Mouse (Mus musculus): ENCODE results near the gene Efcab11. TPM values are rescaled to one million over a fixed set of nuclear protein-coding genes. Genes with fewer than 3 reads are reported as not detected.

Gene Efcab11
- polyA plus RNA-seq, 1 experiment from 2014 or later: 11.8 TPM

DNA sequence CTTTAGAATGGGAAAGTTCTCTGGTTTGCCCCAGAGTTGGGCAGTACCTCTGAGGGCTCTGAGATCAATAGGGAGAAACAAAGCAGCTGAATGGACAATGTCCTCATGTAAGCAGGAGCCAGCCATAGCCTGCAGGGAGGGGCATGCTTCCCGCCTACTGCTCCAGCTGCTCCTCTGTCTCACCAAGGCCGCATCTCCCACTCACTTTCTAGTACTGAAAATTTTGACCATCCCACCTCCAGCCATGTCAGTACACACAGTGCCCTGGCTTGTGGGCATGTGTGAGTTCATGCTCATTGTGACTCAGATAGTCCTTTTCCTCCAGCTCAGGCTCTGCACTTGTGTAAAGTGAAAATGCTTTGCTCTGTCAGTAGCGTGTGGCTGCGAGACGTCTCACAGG, 20.3 kb upstream of the Efcab11 start:
- H3K27me3 ChIP-seq (replicated peaks): no peaks in the 10 kb centered on the region
- H3K36me3 ChIP-seq: peaks cover 50% of the 10 kb centered on the region
- H3K4me2 ChIP-seq: no peak overlapping the region
- H3K9me3 ChIP-seq (replicated peaks): no peaks in the 10 kb centered on the region
- WGBS: 87% methylated on average over 5 of the region's 5 CpGs
- H3K4me1 ChIP-seq (replicated peaks): 0 out of 2 replicates have a peak, but pooled peaks cover 4% of the 10 kb centered on the region
- no peak overlapping the region for H3K27ac ChIP-seq (ENCODE audit: poor library complexity, severe bottlenecking)
- no peak overlapping the region for H3K4me3 ChIP-seq
- no peak overlapping the region for H3K9ac ChIP-seq
- ATAC-seq (ENCODE audit: insufficient number of reproducible peaks, low FRiP score): no peak

GRCm38 (mm10) chr12:99902867-99903370, 18.7 kb upstream of the Efcab11 start:
- Histone ChIP-seq H3K4me1 (replicated peaks) (0 out of 2 replicates have a peak, but pooled peaks cover 4% of the 10 kb centered on the region), H3K27ac (ENCODE audit: poor library complexity, severe bottlenecking) (peak overlapping the region; percentile 63), H3K9ac (no peak overlapping the region), H3K27me3 (replicated peaks) (no peaks in the 10 kb centered on the region), H3K36me3 (peaks cover 56% of the 10 kb centered on the region), H3K9me3 (replicated peaks) (no peaks in the 10 kb centered on the region), H3K4me2 (no peak overlapping the region), H3K4me3 (no peak overlapping the region)
- 60% methylated on average over 4 of the region's 4 CpGs for WGBS
- ATAC-seq (ENCODE audit: insufficient number of reproducible peaks, low FRiP score): no peak

GRCm38 (mm10) chr12:99901973-99902866, 18.0 kb upstream of the Efcab11 start:
- 64% methylated on average over 8 of the region's 8 CpGs for WGBS
- Histone ChIP-seq H3K27ac (ENCODE audit: poor library complexity, severe bottlenecking) (peak overlapping the region; percentile 63), H3K4me3 (no peak overlapping the region), H3K36me3 (peaks cover 57% of the 10 kb centered on the region), H3K9ac (no peak overlapping the region), H3K4me2 (no peak overlapping the region), H3K4me1 (replicated peaks) (0 out of 2 replicates have a peak, but pooled peaks cover 4% of the 10 kb centered on the region), H3K27me3 (replicated peaks) (no peaks in the 10 kb centered on the region), H3K9me3 (replicated peaks) (no peaks in the 10 kb centered on the region)
- no peak; the same call in 1 of the 2 replicates for ATAC-seq (ENCODE audit: insufficient number of reproducible peaks, low FRiP score)

DNA sequence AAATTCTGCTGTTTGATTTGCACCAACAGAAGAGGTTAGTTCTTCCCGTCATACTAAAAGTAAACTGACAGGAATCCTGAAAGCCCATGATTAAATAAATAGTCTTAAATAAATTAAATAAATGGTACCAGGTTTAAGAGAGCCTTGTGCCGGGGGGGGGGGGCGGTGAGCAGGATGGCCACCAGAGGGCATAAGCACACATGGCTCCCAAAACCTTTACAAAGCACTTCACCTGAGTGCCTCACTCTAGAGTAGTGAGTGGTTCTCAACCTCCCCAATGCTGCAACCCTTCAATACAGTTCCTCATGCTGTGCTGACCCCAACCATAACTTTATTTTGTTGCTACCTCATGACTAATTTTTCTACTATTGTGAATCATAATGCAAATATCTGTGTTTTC, 15.8 kb upstream of the Efcab11 start:
- 0 out of 2 replicates have a peak, but pooled peaks cover 4% of the 10 kb centered on the region for H3K4me1 ChIP-seq (replicated peaks)
- no peak overlapping the region for H3K9ac ChIP-seq
- H3K4me2 ChIP-seq: no peak overlapping the region
- no peak overlapping the region for H3K4me3 ChIP-seq
- no peak overlapping the region for H3K27ac ChIP-seq (ENCODE audit: poor library complexity, severe bottlenecking)
- WGBS: 79% methylated on average over 1 of the region's 3 CpGs
- H3K9me3 ChIP-seq (replicated peaks): no peaks in the 10 kb centered on the region
- no peaks in the 10 kb centered on the region for H3K27me3 ChIP-seq (replicated peaks)
- peaks cover 57% of the 10 kb centered on the region for H3K36me3 ChIP-seq
- ATAC-seq (ENCODE audit: insufficient number of reproducible peaks, low FRiP score): no peak

GRCm38 (mm10) chr12:99898248-99898870, 14.1 kb upstream of the Efcab11 start:
- ATAC-seq (ENCODE audit: insufficient number of reproducible peaks, low FRiP score): no peak
- Histone ChIP-seq H3K27me3 (replicated peaks) (no peaks in the 10 kb centered on the region), H3K27ac (ENCODE audit: poor library complexity, severe bottlenecking) (no peak overlapping the region), H3K36me3 (peaks cover 62% of the 10 kb centered on the region), H3K4me3 (no peak overlapping the region), H3K4me1 (replicated peaks) (0 out of 2 replicates have a peak, but pooled peaks cover 4% of the 10 kb centered on the region), H3K4me2 (no peak overlapping the region), H3K9ac (no peak overlapping the region), H3K9me3 (replicated peaks) (no peaks in the 10 kb centered on the region)
- 87% methylated on average over 16 of the region's 16 CpGs for WGBS

GRCm38 (mm10) chr12:99897846-99898245, 13.6 kb upstream of the Efcab11 start:
- no peak for ATAC-seq (ENCODE audit: insufficient number of reproducible peaks, low FRiP score)
- Histone ChIP-seq H3K36me3 (peaks cover 67% of the 10 kb centered on the region), H3K4me2 (no peak overlapping the region), H3K9me3 (replicated peaks) (no peaks in the 10 kb centered on the region), H3K27ac (ENCODE audit: poor library complexity, severe bottlenecking) (no peak overlapping the region), H3K27me3 (replicated peaks) (no peaks in the 10 kb centered on the region), H3K9ac (no peak overlapping the region), H3K4me1 (replicated peaks) (peaks cover 9% of the 10 kb centered on the region), H3K4me3 (no peak overlapping the region)
- 89% methylated on average over 4 of the region's 4 CpGs for WGBS

- H3K4me1 ChIP-seq (replicated peaks): peaks cover 23% of the 10 kb centered on the region
- ATAC-seq (ENCODE audit: insufficient number of reproducible peaks, low FRiP score): no peak
- peak overlapping the region; percentile 87; the same call in 1 of the 2 replicates for H3K27ac ChIP-seq (ENCODE audit: poor library complexity, severe bottlenecking)
- H3K9ac ChIP-seq: peak overlapping the region; percentile 84
- WGBS: 61% methylated on average over 8 of the region's 8 CpGs
- H3K36me3 ChIP-seq: peaks cover 4% of the 10 kb centered on the region; the same call in 1 of the 2 replicates
- peak overlapping the region; percentile 88 for H3K4me2 ChIP-seq
- no peaks in the 10 kb centered on the region for H3K27me3 ChIP-seq (replicated peaks)
- no peaks in the 10 kb centered on the region for H3K9me3 ChIP-seq (replicated peaks)
- peak overlapping the region; percentile 91 for H3K4me3 ChIP-seq
Observed at GRCm38 (mm10) chr12:99885282-99885901, 1.2 kb upstream of the Efcab11 start.

DNA sequence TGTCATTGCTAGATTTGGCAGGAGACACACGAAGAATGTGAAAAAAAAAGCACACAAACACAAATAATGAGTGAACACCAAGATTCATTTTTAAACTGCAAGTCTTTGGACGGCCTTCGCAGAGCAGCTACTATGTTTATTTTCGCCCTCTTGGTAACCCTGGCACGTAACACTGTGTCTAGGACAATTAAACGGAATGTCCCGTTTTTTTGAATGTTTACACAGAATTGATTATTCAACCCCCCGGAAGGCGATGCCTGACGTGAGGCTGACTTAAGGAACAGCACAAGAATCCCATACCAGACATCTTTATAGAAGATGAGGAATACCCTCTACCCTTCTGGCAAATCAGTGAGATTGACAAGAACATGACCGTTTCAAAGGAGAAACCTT, 530 bp downstream of the Efcab11 start:
- Histone ChIP-seq H3K4me2 (peak overlapping the region; percentile 88), H3K9me3 (replicated peaks) (no peaks in the 10 kb centered on the region), H3K4me1 (replicated peaks) (peaks cover 23% of the 10 kb centered on the region), H3K27me3 (replicated peaks) (no peaks in the 10 kb centered on the region), H3K36me3 (peaks cover 4% of the 10 kb centered on the region; the same call in 1 of the 2 replicates), H3K4me3 (peak overlapping the region; percentile 91), H3K27ac (ENCODE audit: poor library complexity, severe bottlenecking) (peak overlapping the region; percentile 87), H3K9ac (peak overlapping the region; percentile 84)
- no peak for ATAC-seq (ENCODE audit: insufficient number of reproducible peaks, low FRiP score)
- WGBS: 0% methylated on average over 11 of the region's 11 CpGs

- H3K27ac ChIP-seq (ENCODE audit: poor library complexity, severe bottlenecking): peak overlapping the region; percentile 87; the same call in 1 of the 2 replicates
- H3K4me1 ChIP-seq (replicated peaks): peaks cover 23% of the 10 kb centered on the region
- WGBS: under 1% methylated on average over 38 of the region's 38 CpGs
Observed at GRCm38 (mm10) chr12:99883000-99883712, 1.1 kb downstream of the Efcab11 start.

GRCm38 (mm10) chr12:99874609-99875008, 9.6 kb downstream of the Efcab11 start:
- no peaks in the 10 kb centered on the region for H3K36me3 ChIP-seq
- no peaks in the 10 kb centered on the region for H3K9me3 ChIP-seq (replicated peaks)
- ATAC-seq (ENCODE audit: insufficient number of reproducible peaks, low FRiP score): no peak
- WGBS: 83% methylated on average over 6 of the region's 6 CpGs
- H3K27ac ChIP-seq (ENCODE audit: poor library complexity, severe bottlenecking): no peak overlapping the region
- H3K4me3 ChIP-seq: no peak overlapping the region
- H3K4me2 ChIP-seq: no peak overlapping the region
- no peaks in the 10 kb centered on the region for H3K27me3 ChIP-seq (replicated peaks)
- H3K4me1 ChIP-seq (replicated peaks): no peaks in the 10 kb centered on the region
- no peak overlapping the region for H3K9ac ChIP-seq

More at GRCm38 (mm10) chr12:99883000-99883712, 1.1 kb downstream of the Efcab11 start:
- Histone ChIP-seq H3K4me3 (peak overlapping the region; percentile 91), H3K27me3 (replicated peaks) (no peaks in the 10 kb centered on the region), H3K9ac (peak overlapping the region; percentile 84), H3K4me2 (peak overlapping the region; percentile 88), H3K36me3 (peaks cover 3% of the 10 kb centered on the region; the same call in 1 of the 2 replicates), H3K9me3 (replicated peaks) (no peaks in the 10 kb centered on the region)
- ATAC-seq (ENCODE audit: insufficient number of reproducible peaks, low FRiP score): peak; percentile 94
